Mouse (Mus musculus) testis, postnatal 14 days (tissue): ENCODE results near the gene Slpi.
A peak's percentile ranks its signal among the peaks of the same experiment; 100 is the strongest.

ENCODE experiments used
- DNase-seq: peaks from one replicate; pipeline ENCODE4 v3.0.0; 2021; ENCODE audit warnings: low spot score

The Slpi gene

GRCm38 (mm10) chr2:164419489-164419888, 30.6 kb upstream of the Slpi start:
- DNase-seq: no peak

DNA sequence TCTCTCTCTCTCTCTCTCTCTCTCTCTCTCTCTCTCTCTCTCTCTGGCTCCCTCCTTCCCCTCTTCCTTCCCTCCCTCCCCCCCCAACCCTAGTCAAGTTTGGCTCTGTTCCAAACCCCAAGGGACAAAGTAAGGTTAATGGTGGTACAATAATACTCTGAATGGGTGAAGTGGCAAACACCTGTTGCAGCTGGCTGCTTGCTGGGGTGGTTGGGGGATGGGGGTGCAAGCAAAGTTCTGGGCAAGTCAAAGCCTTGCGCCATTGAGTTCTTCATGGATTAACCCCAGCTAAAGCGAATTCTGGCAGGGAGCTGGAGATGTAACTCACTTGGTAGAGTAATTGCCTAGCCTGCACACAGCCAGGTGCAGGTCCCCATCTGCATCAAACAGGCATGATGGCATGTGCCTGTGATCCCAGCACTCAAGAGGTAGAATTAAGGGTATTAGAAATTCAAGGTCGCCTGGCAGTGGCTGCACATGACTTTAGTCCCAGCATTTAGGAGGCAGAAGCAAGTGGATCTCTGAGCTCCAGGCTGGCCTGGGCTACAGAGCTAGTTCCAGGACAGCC, 29.5 kb upstream of the Slpi start:
- DNase-seq: no peak

- DNase-seq: no peak
These were observed 28.3 kb upstream of the Slpi start for GRCm38 (mm10) chr2:164417198-164417597.

DNA sequence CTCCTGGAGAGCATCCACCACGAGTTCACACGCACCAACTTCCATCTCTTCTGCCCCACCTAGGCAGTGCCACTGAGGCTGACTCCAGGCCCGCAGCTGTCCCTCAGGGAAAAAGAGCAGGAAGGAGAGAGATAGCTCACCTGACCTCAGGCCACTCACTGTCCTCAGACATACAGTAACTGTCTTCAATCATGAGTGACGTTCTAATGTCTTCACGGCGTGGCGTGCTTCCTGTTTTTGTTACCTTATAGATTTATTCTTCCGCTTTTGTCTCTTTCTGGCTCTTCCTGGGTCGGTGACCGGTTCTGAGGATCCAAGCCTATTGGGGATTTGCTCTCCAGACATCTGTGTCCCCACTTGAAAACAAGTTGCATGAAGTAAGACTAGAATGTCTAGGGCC, 25.7 kb upstream of the Slpi start:
- DNase-seq: no peak

DNA sequence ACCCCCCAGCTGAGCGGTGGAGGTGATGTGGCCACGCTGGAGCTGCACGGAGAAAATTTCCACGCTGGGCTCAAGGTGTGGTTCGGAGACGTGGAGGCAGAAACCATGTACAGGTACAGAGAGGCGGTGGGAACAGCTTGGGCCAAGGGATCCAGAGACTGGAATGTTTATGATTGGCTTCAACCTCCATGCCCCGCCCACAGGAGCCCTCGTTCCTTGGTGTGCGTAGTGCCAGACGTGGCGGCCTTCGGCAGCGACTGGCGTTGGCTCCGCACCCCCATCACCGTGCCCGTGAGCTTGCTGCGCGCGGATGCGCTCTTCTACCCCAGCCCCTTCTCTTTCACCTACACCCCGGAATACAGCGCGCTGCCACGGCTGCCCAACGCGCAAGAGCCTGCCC, 25.3 kb upstream of the Slpi start:
- DNase-seq: no peak

- DNase-seq: peak; percentile 55
These were observed 18.8 kb upstream of the Slpi start for GRCm38 (mm10) chr2:164407708-164408107.

- no peak for DNase-seq
These were observed 16.6 kb upstream of the Slpi start for GRCm38 (mm10) chr2:164405519-164405918.

GRCm38 (mm10) chr2:164405060-164405459, 16.2 kb upstream of the Slpi start, which contains the start of gene Matn4:
Gene Matn4, minus strand, starts transcription at chr2:164405160.
- no peak for DNase-seq

DNA sequence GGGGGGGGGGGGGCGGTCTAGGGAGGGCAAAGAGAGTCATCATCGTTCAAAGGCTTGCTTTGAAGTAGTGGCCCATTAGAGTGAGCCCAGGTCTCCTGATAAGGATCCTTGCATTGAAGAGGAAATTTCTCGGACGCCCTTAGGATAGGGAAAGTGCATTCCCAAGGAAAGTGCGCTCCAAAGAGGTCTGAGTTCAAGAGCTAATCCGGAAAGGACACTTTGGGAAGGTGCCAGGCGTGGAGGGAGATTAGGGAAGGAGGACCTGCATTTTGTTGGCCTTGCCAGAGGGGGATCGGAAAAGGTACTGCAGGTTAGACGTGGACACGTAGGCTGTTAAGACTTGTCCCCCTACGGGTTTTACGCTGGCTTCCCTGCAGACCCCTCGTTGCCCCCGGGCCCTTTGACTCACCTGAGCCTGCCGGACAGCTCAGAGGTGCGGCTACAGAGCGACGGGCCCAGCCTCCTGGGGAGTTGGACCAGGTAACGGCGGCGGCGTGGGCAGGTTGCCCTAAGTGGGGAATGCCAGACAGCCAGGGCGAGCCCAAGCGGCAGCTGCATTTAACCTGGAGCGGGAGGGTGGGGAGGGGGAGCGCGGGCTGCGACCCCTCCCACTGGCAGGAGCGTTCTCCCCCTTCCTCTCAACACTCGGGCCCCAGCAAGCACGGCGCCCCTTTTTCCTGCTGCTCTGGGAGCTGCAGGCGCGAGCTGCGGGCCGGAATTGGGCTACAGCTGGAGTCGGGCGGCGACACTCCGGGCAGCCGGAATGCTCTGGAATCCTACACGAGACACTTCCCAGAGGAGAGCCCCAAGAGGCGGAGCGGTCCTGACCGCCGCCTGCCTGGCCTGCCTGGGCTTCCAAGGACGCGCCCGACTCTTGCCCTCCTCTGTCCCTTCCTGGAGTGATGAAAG, 15.4 kb upstream of the Slpi start:
- no peak for DNase-seq

DNA sequence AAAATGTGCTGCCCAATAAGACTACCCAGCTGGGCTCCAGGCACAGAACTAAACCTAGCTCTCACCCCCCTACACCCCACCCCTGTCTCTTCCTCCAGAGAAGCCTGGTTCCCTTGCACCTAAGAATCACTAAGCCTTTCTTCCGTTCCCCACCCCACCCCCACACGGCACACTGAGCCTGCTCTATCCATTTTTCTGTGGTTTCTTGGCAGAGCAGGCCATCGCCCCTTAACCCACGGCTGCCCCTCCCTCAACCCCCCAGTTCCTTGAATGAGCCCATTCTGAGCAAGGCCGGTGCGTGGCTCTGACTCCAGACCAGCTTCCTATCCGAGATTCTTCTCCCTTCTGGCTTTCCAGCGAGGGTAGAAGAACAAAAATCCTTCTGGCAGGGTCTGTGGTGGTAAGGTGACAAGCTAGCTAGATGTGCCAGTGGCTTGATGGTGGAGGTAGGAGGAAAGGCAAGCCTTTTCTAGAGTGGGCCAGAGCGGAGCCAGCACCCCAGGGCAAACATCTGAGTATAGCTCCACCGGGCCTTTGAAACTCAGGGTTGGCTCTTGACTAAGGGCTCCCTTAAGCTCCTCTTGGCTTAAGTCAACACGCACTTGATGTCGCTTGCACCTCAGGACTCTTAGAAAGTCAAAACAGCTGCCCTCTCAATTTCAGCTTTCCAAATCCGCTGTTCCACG, 14.6 kb upstream of the Slpi start:
- DNase-seq: no peak

DNA sequence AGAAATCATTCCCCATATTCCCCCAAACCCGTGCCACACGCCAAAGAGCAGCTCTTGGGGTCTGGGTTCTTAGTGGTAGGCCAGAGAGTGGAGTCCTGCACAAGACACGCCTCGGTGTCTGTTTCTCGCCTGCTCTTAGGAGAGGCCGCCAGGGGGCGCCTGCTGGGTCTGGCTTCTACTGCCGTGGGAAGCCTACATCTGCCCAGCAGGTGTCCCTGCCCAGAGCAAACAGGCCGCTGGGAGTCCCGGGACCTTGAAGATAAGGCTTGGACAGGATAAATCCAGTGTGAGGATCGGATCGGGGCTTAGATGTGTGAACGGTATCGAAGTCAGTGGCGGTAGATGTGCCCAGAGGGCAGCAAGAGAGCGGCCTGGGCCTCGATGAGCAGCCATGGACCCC, 14.0 kb upstream of the Slpi start, which contains the start of gene Rbpjl:
Rbpjl (plus strand) TSS at position 236 of the 400 bp plus-strand sequence.
- DNase-seq: peak; percentile 79

GRCm38 (mm10) chr2:164396911-164397310, 8.0 kb upstream of the Slpi start:
- DNase-seq: no peak

GRCm38 (mm10) chr2:164396076-164396475, 7.2 kb upstream of the Slpi start:
- DNase-seq: no peak

DNA sequence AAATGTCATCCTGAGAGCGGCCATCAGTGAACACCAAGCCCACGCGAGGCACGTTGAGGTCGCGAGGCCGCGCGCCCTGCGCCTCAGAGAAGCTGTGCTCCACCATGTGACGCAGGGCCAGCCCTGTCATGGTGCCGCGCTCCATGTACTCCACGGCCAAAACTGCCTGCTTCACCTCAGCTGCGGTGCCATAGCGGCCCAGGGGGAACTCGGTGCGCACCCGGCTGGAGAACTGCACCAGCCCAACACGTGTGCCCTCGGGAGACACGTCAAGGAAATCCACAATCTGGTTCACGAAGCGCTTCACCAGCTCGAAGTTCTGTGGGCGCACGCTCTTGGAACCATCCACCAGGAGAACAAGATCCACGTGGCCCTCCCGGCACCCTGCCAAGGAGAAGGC, 4.2 kb upstream of the Slpi start:
- no peak for DNase-seq

DNA sequence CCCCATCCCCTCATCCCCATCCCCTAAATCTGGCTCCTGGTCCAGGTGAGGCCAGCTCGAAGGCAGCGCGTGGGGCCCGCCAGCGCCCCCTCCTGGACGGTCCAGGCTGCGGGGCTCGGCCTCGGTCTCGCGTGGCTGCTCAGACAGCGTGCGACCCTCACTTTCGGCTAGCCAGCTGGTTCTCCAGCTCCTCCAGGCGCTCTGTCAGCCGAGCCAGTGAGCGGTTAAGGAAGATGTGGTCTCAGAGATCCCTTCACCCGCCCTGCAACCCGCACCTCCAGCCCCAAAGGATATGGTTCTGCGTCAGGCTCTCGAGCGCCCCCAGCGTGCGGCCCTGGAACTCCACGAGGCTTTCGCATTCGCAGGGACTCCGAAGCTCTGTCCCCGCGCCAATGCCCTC, 604 bp upstream of the Slpi start:
- peak; percentile 78 for DNase-seq

- DNase-seq: peak; percentile 69
These were observed 1.9 kb downstream of the Slpi start for GRCm38 (mm10) chr2:164386953-164387352.

DNA sequence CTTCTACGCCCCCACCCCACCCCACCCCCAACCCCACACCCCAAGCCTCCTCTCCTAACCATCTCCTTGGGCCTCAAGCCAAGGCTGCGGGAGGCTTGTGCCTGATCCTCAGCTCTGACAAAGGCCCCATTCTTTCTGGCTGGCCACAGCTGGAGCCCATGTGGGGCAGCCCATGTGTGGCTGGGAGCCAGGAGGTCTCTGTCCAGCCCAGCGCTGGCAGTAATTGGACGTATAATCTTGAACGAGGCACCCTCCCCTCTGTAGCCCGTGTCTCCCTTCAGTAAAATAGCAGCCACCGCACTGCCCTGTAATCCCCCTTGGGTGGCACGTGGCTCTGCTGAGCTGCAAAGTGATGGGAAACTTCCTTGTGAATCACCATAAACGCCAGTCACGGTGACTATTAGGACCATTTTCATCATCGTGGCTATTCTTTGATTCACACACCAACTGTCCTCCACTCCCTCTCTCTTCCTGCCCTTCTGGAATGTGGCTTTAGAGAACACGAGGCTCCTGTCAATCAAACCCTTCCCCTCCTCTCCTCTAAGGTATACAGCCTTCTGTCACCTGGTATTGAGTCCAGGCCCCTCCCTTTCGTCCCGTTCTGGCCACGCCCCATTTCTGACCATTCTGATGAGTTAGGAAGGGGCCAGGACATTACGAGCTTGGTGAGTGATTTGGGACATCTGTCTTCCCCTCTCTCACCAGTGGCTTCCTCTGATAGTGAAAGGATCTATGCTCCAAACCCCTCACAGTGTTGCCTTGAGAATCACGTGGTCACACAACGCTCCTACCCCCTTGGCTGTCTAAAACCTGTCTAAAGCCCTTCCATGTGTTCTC, 2.8 kb downstream of the Slpi start:
- DNase-seq: peak; percentile 72

GRCm38 (mm10) chr2:164383656-164384399, 5.1 kb downstream of the Slpi start:
- DNase-seq: no peak

DNA sequence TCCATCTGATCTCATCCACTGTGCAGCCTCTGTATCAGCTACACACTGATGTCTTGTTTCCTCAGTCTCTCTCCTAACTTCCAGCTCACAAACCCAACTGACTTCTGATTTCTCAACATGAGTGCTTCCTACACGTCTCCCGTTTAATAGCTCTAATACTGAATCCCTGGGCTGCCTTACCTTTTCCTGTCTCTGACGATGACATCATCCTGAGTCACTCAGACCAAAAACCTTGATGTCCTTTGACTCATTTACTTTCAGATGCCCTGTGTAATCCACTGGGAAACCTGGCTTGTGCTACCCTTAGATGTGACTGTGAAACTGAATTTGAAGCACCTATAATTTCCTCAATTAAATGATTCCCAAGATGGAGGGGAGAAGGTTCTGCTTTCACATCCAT, 5.9 kb downstream of the Slpi start:
- no peak for DNase-seq

- no peak for DNase-seq
These were observed 7.2 kb downstream of the Slpi start for GRCm38 (mm10) chr2:164381726-164382125.
